Mouse (Mus musculus) adrenal gland, postnatal 25 days (tissue): Measurements from ENCODE around the gene Npm1. TPM values are rescaled to one million over a fixed set of nuclear protein-coding genes. Genes with fewer than 3 reads are reported as not detected.

Source experiments
- DNase-seq: peaks from one replicate; pipeline ENCODE4 v3.0.0; 2021; ENCODE audit warnings: mixed read lengths
- total RNA-seq: library from RNA; stranded (reverse); gene quantifications from 2 replicates; pipeline ENCODE4 v1.2.3, GENCODE M21; 2021

Npm1 gene
- total RNA-seq, 1 experiment from 2014 or later = 285 TPM

- no peak for DNase-seq
These were observed 17.7 kb upstream of the Npm1 start for GRCm38 (mm10) chr11:33180701-33181116.

- DNase-seq = no peak
These were observed 16.8 kb upstream of the Npm1 start for GRCm38 (mm10) chr11:33179802-33180201.

DNA sequence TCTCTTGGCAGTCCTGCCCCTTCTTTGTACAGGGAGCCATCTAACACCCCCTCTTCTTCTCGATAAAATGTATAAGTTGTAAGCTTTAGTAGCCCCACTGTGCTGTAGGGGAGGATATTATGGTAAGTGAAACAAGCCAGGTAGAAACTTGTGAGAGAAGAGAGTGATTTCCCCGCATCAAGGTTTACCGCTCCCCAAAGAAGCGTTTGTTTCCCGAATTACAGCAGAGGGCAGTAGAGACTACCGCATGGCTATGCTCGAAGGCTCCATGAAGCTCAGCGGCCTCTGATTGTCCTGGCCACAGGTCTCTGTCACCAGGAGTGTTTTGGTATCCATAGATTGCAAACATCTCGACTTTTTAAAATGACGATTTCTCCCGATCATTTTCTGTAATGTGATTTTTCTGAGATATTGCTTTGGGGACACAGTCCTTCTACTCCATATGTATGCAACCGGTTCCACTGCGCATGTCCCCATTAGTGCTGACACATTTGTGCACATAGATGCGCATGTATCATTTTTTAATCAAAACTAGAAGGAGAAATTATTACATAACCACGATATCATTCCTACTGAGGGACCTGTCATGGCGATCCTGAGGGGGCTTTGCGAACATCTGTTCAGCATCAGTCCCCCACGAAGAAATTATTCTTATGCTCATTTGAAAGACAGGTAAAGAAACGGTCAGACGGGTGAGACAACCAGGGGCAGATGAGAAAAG is 13.7 kb upstream of the Npm1 start:
- DNase-seq = peak; percentile 31

GRCm38 (mm10) chr11:33175768-33176167 is 12.8 kb upstream of the Npm1 start:
- no peak for DNase-seq

GRCm38 (mm10) chr11:33170489-33170888 is 7.5 kb upstream of the Npm1 start:
- peak; percentile 65 for DNase-seq

DNA sequence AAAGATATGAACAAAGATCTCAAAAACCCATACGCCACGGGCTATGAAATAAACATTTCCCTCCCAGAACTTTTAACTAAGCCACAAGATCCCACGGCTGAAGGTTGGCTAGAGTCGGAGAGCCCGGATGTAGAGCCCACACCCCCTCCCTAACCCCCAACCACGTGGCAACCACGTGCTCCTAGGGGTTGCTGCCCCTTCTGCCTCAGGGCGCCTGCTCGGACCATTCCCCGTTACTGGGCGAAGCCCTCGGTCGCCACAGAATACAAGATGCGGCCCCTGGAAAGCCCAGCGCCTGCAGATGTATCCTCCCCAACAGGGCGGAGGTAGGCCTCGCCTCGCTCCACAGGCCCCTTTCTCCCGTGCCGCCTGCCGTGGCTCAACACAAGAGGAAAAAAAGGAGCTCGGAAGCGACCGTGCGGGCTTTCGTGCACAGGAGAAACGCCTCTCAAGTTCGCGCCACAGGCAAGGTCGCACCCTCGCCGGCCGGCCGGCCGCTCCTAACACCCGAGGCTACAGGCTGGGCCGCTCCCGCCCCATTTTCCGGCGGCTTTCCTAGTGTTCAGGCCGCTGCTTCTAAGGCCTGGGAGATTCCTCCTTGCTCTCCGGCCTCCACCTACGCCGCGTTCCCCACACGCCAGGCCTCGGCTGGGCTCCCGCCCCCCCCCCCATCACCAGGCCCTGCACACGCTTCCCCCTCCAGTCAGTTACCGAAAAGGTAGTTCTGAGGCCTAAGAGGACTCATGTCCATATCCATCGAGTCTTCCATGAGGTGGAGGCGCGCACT is 602 bp downstream of the Npm1 start:
- DNase-seq = peak; percentile 62

GRCm38 (mm10) chr11:33159741-33160140 is 3.3 kb downstream of the Npm1 start:
- no peak for DNase-seq

DNA sequence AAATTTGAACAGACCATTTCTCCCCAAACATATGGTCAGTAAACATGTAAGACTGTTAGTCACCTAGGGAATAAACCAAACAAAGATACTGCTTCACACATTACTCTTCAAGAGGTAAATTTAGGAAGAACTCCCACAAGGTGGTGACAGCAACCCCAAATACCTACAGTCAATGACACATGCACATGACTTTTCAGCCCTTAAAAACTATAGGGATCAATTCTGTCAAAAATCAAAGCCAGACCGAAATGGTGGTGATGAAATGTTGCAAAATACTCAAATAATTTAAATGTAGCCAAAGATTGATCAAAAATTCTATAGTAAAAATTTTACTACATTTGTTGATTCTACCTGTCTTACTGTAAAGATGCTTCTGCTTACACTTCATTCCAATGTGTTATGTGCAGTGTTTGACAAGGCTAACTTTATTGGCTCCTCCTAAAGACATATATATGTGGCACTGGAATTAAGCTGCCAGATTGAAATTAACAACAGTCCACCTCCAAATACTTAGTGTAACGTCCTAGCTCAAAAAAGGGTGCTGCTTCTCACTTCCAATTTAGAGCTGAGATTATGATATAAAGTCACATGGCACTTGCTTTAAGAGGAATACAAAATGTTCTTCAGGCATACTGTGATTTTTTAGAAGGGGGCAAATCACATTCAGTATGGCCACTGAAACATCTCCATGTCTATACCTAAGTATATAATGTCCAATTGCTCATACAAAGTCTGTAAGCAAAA is 5.4 kb downstream of the Npm1 start:
- DNase-seq = no peak

- DNase-seq = no peak
These were observed 6.5 kb downstream of the Npm1 start for GRCm38 (mm10) chr11:33156436-33157015.

- no peak for DNase-seq
These were observed 8.5 kb downstream of the Npm1 start for GRCm38 (mm10) chr11:33154459-33154858.

DNA sequence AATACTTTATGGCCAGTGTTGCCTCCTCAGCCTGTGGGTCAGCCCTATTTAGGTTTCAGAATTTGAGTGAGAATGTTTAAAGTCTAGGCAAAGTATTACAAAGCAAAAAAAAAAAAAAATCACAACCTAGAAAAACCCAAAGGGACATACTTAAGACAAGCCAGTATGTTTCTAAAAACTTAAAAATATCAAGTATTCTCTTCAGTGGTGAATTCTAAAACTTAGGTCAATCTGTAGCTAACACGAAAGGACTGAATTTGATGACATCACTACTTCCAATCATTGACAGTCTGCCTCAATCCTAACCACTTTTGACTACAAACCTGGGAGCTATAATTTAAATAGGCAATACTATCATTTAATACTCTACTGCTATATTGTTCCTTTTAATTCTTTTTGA is 10.0 kb downstream of the Npm1 start:
- no peak for DNase-seq

- no peak for DNase-seq
These were observed 11.2 kb downstream of the Npm1 start for GRCm38 (mm10) chr11:33151780-33152145.

- no peak for DNase-seq
These were observed 11.8 kb downstream of the Npm1 start for GRCm38 (mm10) chr11:33151128-33151779.

DNA sequence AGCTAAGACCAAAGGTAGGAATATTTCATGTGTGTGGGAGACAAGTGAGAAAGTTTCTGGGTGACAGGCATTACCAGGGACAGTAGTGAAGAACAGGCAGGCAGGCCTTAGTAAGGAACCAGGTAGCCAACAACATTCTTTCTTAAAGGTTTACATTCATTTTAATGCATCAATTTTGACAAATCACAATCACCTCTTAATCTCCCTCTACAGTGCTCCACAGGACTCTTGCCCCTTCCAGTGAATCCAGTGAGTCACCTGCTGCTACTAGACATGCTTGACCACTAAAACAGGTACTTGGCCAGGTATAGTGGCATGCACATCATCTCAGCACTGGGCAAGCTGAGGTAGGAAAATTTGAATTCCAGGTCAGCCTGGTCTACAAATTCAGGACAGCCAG is 12.6 kb downstream of the Npm1 start:
- no peak for DNase-seq

DNA sequence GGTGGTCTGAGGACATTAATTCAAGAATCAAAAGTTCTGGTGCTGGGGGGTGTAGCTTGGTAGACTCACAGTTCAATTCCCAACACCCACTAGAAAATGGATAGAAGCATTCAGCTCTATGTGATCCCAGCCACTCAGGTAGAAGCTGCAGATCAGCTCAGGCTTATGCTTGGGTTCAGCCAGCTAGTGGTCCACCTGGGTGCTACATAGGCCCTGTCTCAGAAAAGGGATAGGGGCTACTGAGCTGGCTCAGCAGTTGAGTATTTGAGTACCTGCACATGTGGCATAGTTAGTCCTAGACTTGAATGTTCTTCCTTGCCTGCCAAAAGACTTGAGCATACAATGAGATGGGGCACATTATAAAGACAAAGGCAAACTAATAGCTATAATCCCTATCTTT is 13.6 kb downstream of the Npm1 start:
- no peak for DNase-seq

GRCm38 (mm10) chr11:33149088-33149436 is 13.9 kb downstream of the Npm1 start:
- no peak for DNase-seq

- DNase-seq = peak; percentile 72
These were observed 14.5 kb downstream of the Npm1 start for GRCm38 (mm10) chr11:33148338-33149087.

GRCm38 (mm10) chr11:33147572-33148337 is 15.3 kb downstream of the Npm1 start:
- peak; percentile 55 for DNase-seq

DNA sequence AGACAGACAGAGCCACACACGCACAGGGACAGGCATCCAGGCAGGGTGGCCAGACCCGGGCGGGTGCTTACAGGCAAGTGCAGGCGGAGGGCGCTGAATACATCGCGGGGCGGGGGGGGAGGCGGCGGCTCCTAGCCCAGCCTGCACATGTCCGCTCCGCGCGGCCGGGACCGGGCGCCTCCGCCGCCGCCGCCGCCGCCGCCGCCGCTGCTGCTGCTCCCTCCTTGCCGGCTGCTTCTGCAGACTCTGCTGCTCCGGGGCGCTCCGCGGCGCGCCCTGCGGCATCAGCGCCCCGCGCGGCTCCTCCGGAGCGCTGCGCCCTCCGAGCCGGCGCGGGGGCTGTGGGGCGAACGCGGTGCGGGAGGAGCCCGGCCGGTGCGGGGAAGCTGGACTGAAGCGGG is 15.8 kb downstream of the Npm1 start, which contains the start of gene Fgf18:
Fgf18 (minus strand) TSS at position 230 of the 401 bp plus-strand sequence.
- peak; percentile 35 for DNase-seq

- peak; percentile 29 for DNase-seq
These were observed 16.3 kb downstream of the Npm1 start for GRCm38 (mm10) chr11:33146651-33147131.
